In genomic region chr14:61650291-61650960, GRCm38 (mm10) we compare ENCODE assay signal across 9 mouse cellular contexts. TPM values are rescaled to one million over a fixed set of nuclear protein-coding genes. Genes with fewer than 3 reads are reported as not detected.
DNase-seq lines count a peak whose midpoint lies in the region; ATAC-seq lines count a peak whose summit lies in the region.
"Had no signal": no experiment of that assay in that cellular context is flagged by ENCODE, and none has a peak within 500 bp of the region (broad histone marks: within the 10 kb centered on the region; RNA-seq: fewer than 3 reads in every experiment).

No protein-coding gene starts in this region.

- no peak for ATAC-seq in embryonic facial prominence, embryonic 15.5 days (ENCODE audit: insufficient number of reproducible peaks, low FRiP score, low TSS enrichment, low read depth)

- WGBS in embryonic facial prominence, embryonic 15.5 days = 38% methylated on average over 9 of the region's 9 CpGs

- DNase-seq in heart, adult 8-10 months (ENCODE audit: low spot score) = peak; percentile 48
- DNase-seq in heart, adult 11 months = no peak
- DNase-seq in 3T3-L1 (ENCODE audit: low read depth, low spot score) (peak; percentile 81), NIH3T3 (ENCODE audit: low read depth) (peak; percentile 74)
- peak; percentile 27 to 66 for DNase-seq in layer of hippocampus, postnatal 14 days (ENCODE audit: low spot score in 2 of 2)
- DNase-seq in mesoderm, embryonic 11.5 days (ENCODE audit: low read depth, low spot score) = peak; percentile 43
- no peak for DNase-seq in frontal cortex, postnatal 25 days (ENCODE audit: low spot score in 2 of 2)

- H3K4me2 ChIP-seq in embryonic facial prominence, embryonic 15.5 days (replicated peaks) = no peak overlapping the region

- H3K9ac ChIP-seq in embryonic facial prominence, embryonic 15.5 days = no peak overlapping the region
- H3K9ac ChIP-seq: limb, embryonic 12.5 days had no signal

- no peak overlapping the region for H3K4me3 ChIP-seq in embryonic facial prominence, embryonic 15.5 days (replicated peaks)
- H3K4me3 ChIP-seq: limb, embryonic 12.5 days had no signal

- 0 out of 2 replicates have a peak overlapping the region, but pooled peaks have one; percentile 14 for H3K27ac ChIP-seq in embryonic facial prominence, embryonic 15.5 days (replicated peaks)
- H3K27ac ChIP-seq: limb, embryonic 12.5 days had no signal

- peaks cover 4% of the 10 kb centered on the region; the same call in 1 of the 2 replicates for H3K4me1 ChIP-seq in embryonic facial prominence, embryonic 15.5 days

- no peaks in the 10 kb centered on the region for H3K27me3 ChIP-seq in embryonic facial prominence, embryonic 15.5 days
- H3K27me3 ChIP-seq: limb, embryonic 12.5 days had no signal

- H3K36me3 ChIP-seq in embryonic facial prominence, embryonic 15.5 days = no peaks in the 10 kb centered on the region
- H3K36me3 ChIP-seq: limb, embryonic 12.5 days had no signal

- no peaks in the 10 kb centered on the region for H3K9me3 ChIP-seq in embryonic facial prominence, embryonic 15.5 days (replicated peaks)
- H3K9me3 ChIP-seq: limb, embryonic 12.5 days had no signal

RNA-seq across cellular contexts. Expression of gene Kcnrg, which starts 43.2 kb away (rescaled TPM):
- total RNA-seq in heart, adult 8-10 months (2022) = under 1 TPM in 2 of 4 experiments, not detected in 2; 0.12 to 0.16 TPM
- polyA plus RNA-seq in embryonic facial prominence, embryonic 15.5 days (2015; fragmentation: Nextera tagmentation; extraction: Ambion mirVana) = 2.2 and 3.3 TPM in 2 replicates
- 1 to 10 TPM; 1.0 to 1.3 TPM for total RNA-seq in layer of hippocampus, postnatal 14 days (2021)

RNA-seq across cellular contexts. Expression of gene Trim13, which starts 52.4 kb away (rescaled TPM):
- total RNA-seq in heart, adult 8-10 months (2022) = 1 to 10 TPM; 7.1 to 8.6 (median 8.1) TPM
- 20.5 and 21.2 TPM in 2 replicates for polyA plus RNA-seq in embryonic facial prominence, embryonic 15.5 days (2015; fragmentation: Nextera tagmentation; extraction: Ambion mirVana)
- 10 to 100 TPM; 12.4 to 14.0 TPM for total RNA-seq in layer of hippocampus, postnatal 14 days (2021)

Comparison
In these comparisons a context has a peak if more than half of its experiments do, and no peak if none do; other contexts are left out.
1. DNase-seq: peak in heart, adult 8-10 months (single experiment), 3T3-L1 (single experiment), NIH3T3 (single experiment), layer of hippocampus, postnatal 14 days (2 of 2) and mesoderm, embryonic 11.5 days (single experiment); none in heart, adult 11 months (single experiment) and frontal cortex, postnatal 25 days (0 of 2).